Mouse (Mus musculus): ENCODE measurements at regions not wholly inside any gene's neighbourhood (a gene's known extent, or its start where the extent isn't known, plus 50 kb on each side); places are given as distances from the start of the nearest gene placed in this dataset.

DNA sequence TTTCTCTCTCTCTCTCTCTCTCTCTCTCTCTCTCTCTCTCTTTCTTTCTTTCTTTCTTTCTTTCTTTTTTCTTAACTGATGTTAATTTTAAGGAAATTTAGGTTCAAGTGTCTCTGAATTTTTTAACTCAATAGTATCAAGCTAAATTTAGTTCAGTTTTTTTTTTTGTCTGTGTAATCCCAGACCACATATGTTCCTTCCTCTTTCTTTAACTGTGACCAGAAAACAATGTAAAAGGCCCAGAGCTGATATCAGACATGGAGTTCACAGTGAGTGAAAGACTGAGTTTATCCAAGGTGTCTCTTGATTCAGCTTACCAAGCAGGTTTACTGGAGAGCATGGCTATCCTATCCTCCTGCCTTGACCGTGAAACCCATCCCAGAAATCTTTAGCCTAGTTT is 258.9 kb upstream of the Veph1 start:
- Histone ChIP-seq H3K9me3 (replicated peaks) (no peaks in the 10 kb centered on the region), H3K4me2 (no peak overlapping the region), H3K27ac (ENCODE audit: poor library complexity, severe bottlenecking) (no peak overlapping the region), H3K36me3 (no peaks in the 10 kb centered on the region), H3K27me3 (replicated peaks) (no peaks in the 10 kb centered on the region), H3K4me1 (replicated peaks) (no peaks in the 10 kb centered on the region), H3K4me3 (no peak overlapping the region), H3K9ac (no peak overlapping the region)
- WGBS, result 80% methylated on average over 1 of the region's 1 CpGs
- no peak for ATAC-seq (ENCODE audit: insufficient number of reproducible peaks, low FRiP score)

DNA sequence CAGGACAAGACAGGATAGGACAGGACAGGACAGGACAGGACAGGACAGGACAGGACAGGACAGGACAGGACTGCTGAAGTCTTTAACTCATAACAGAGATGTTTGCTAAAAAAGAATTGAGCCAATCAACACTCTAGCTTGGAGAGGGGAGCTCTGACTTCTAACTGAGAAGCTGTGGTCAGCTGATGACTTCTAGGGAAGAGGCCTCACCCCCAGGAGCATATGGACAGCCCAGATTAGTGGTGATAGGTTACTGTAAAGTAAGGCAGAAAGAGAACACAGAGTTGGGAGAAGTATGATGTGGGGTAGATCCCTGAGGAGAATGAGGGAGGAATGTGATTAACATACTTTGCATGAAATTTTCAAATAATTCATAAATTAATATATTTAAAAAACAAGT is 254.3 kb upstream of the Veph1 start:
- ATAC-seq (ENCODE audit: insufficient number of reproducible peaks, low FRiP score), result no peak
- no peak overlapping the region for H3K4me3 ChIP-seq
- no peaks in the 10 kb centered on the region for H3K36me3 ChIP-seq
- H3K9ac ChIP-seq, result no peak overlapping the region
- H3K27me3 ChIP-seq (replicated peaks), result no peaks in the 10 kb centered on the region
- no peak overlapping the region for H3K27ac ChIP-seq (ENCODE audit: poor library complexity, severe bottlenecking)
- no peak overlapping the region for H3K4me2 ChIP-seq
- no peaks in the 10 kb centered on the region for H3K9me3 ChIP-seq (replicated peaks)
- H3K4me1 ChIP-seq (replicated peaks), result no peaks in the 10 kb centered on the region

DNA sequence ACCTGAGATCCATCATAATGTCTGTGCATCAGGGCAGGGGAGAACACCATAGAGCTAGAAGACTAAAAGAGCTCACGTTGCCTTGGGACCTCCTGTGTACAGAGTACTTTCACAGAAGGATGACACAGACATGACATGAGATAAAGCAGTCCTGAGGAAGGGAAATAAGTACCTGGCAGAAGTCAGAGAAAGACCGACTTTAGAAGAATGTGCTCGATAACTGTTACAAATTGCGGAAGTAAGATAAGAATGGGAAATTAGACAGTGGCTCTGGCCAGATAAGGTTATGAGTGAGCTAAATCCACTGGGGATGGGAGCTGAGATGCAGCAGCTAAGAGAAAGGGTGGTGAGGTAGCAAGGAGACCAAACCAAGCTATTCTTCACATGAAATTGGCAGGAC is 249.9 kb upstream of the Veph1 start:
- 50% methylated on average over 4 of the region's 4 CpGs for WGBS
- no peak overlapping the region for H3K4me3 ChIP-seq
- no peaks in the 10 kb centered on the region for H3K4me1 ChIP-seq (replicated peaks)
- no peaks in the 10 kb centered on the region for H3K27me3 ChIP-seq (replicated peaks)
- no peak overlapping the region for H3K9ac ChIP-seq
- no peak for ATAC-seq (ENCODE audit: insufficient number of reproducible peaks, low FRiP score)
- no peaks in the 10 kb centered on the region for H3K36me3 ChIP-seq
- H3K4me2 ChIP-seq, result no peak overlapping the region
- H3K27ac ChIP-seq (ENCODE audit: poor library complexity, severe bottlenecking), result no peak overlapping the region
- H3K9me3 ChIP-seq (replicated peaks), result 0 out of 2 replicates have a peak, but pooled peaks cover 2% of the 10 kb centered on the region

DNA sequence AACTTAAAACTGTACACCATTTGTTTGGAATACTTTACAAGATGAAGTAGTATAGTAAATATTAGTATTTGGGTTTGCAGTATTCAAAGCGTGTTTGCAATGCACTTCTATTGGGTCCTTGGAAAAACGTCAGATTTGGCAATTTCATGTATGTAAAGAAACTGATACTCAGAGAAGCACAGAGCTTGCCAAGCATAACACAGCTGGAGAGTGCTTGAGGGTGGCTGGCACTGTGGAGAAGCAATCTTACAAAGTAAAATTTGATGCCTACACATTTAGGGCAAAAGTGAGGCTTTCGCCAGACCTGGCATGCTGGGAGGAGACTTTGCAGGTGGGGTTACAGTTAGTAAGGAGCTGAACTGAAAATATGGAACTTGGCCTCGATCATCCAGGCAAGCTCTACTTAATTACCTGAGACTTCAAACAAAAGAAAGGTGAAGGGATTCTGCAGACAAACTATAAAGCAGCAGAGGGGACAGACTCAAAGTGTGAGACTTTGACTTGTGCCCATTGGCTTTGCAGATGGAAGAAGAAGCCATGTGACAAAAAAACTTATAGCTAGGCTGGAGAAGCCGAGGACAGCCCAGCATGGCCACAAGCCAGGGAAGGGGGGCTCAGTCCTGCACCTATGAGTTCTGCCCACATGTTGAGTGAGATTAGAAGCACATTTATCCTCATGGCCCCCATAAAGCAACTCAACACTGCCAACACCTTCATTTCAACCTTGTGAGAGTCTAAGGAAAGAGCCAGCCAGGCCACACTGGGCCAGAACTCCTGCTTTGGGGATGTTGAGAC is 247.7 kb upstream of the Veph1 start:
- 75% methylated on average over 5 of the region's 5 CpGs for WGBS
- no peak for ATAC-seq (ENCODE audit: insufficient number of reproducible peaks, low FRiP score)
- 0 out of 2 replicates have a peak, but pooled peaks cover 2% of the 10 kb centered on the region for H3K9me3 ChIP-seq (replicated peaks)

DNA sequence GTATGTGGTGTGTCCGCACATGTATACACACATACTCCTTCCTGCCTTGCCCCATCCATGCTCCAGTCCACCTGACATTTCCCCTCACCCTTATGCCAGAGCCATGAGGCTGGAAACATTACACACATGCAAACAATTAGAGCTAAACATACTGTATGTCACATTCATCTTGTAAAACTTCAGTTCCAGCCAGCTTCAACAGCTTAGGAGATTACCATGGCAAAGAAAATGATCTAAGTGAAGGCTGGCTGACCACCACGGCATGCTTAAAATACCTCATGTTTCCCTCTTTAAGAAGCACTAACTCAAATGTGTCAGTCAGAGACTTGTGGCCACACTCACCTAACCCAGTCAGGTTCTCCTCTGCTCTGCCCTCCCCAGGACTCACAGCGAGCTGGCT is 246.2 kb upstream of the Veph1 start:
- 64% methylated on average over 3 of the region's 3 CpGs for WGBS

More for the DNA sequence above, 247.7 kb upstream of the Veph1 start:
- Histone ChIP-seq H3K36me3 (no peaks in the 10 kb centered on the region), H3K27me3 (replicated peaks) (no peaks in the 10 kb centered on the region), H3K9ac (no peak overlapping the region), H3K4me2 (no peak overlapping the region), H3K4me1 (replicated peaks) (no peaks in the 10 kb centered on the region), H3K4me3 (no peak overlapping the region), H3K27ac (ENCODE audit: poor library complexity, severe bottlenecking) (no peak overlapping the region)

DNA sequence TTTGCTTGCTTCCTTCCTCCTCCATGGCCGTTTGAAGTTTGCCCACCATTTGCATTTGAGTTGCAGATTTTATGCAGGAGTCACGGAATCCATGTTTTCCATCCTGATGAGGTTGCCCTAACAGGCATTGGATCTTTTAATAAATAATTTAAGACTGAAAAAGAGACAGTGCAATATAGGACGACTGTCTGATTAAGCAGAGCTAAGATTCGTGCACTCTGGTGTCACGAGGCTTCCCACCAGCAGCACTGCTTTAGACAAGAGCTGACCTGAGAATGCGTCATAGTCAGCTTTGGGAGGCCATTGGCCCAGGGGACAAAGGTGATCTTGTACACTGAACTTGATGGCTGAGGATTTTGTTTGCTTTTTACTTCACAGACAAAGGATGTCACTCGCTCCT is 241.3 kb upstream of the Veph1 start:
- Histone ChIP-seq H3K9me3 (replicated peaks) (0 out of 2 replicates have a peak, but pooled peaks cover 2% of the 10 kb centered on the region), H3K27me3 (replicated peaks) (no peaks in the 10 kb centered on the region), H3K4me1 (replicated peaks) (no peaks in the 10 kb centered on the region), H3K4me3 (no peak overlapping the region), H3K27ac (ENCODE audit: poor library complexity, severe bottlenecking) (no peak overlapping the region), H3K4me2 (no peak overlapping the region), H3K36me3 (no peaks in the 10 kb centered on the region), H3K9ac (no peak overlapping the region)
- 78% methylated on average over 7 of the region's 7 CpGs for WGBS
- no peak for ATAC-seq (ENCODE audit: insufficient number of reproducible peaks, low FRiP score)

More for the DNA sequence above, 246.2 kb upstream of the Veph1 start:
- Histone ChIP-seq H3K9ac (no peak overlapping the region), H3K36me3 (no peaks in the 10 kb centered on the region), H3K27ac (ENCODE audit: poor library complexity, severe bottlenecking) (no peak overlapping the region), H3K9me3 (replicated peaks) (0 out of 2 replicates have a peak, but pooled peaks cover 2% of the 10 kb centered on the region), H3K27me3 (replicated peaks) (no peaks in the 10 kb centered on the region), H3K4me1 (replicated peaks) (no peaks in the 10 kb centered on the region), H3K4me3 (no peak overlapping the region), H3K4me2 (no peak overlapping the region)
- no peak for ATAC-seq (ENCODE audit: insufficient number of reproducible peaks, low FRiP score)

DNA sequence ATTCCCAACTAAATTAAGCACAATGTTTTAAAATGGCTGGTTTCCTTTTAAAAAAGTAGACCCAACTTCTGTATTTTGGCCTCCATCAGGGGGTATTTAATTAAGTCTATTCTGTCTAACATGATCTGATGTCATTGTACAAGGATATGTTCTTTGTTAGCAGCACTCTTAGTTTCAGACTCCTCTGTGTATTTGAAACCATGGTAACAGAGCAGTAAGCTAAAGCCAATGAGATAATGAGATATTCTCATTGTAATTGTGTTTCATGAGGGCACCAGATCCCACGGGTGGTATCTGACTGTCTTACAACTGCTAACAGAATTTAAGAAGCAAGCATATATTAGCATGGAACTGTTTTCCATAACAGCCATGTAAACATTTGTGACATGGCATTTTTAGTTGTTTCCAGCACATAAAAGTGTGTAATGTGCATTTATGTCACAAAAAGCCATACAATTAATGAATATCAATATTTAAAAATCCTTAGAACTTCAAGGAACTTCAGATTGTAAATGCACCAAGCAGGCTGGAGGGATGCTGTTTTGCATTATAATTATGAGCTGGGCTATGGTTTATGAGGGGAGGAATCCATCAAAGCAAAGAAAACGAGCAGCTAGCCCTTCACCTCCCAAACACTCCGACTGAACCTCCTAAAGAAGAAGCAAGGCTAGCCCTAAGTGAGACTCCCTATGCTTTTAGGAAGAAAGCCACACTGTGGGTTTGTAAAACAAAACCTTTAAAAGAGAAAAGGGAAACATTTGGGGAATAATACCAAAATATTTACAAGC is 240.7 kb upstream of the Veph1 start:
- no peak for ATAC-seq (ENCODE audit: insufficient number of reproducible peaks, low FRiP score)
- H3K4me2 ChIP-seq, result no peak overlapping the region
- H3K9ac ChIP-seq, result no peak overlapping the region
- H3K4me3 ChIP-seq, result no peak overlapping the region
- H3K27ac ChIP-seq (ENCODE audit: poor library complexity, severe bottlenecking), result no peak overlapping the region
- 0 out of 2 replicates have a peak, but pooled peaks cover 2% of the 10 kb centered on the region for H3K9me3 ChIP-seq (replicated peaks)
- H3K4me1 ChIP-seq (replicated peaks), result no peaks in the 10 kb centered on the region
- no peaks in the 10 kb centered on the region for H3K36me3 ChIP-seq
- 65% methylated on average over 3 of the region's 3 CpGs for whole genome bisulfite sequencing
- no peaks in the 10 kb centered on the region for H3K27me3 ChIP-seq (replicated peaks)

DNA sequence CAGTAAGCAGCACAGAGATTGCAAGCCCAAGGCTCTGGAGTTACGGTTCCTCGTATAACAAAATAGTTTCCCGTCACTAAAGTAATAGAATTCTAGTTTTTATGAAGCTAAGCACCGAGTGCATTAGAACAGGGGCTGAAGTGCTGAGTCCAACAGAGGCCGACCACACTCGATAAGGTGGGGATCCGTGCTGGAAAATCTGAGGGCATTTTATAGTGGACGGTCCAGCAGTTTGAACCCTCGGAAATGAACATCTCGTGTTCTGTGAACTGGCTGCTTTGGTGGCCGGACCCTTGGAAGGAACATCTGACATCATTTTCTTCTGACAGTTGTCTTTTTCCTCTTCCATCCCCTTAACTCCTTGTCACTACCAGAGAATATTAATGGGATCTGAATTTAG is 240.0 kb upstream of the Veph1 start:
- no peak overlapping the region for H3K4me3 ChIP-seq
- H3K4me2 ChIP-seq, result no peak overlapping the region
- no peak for ATAC-seq (ENCODE audit: insufficient number of reproducible peaks, low FRiP score)
- H3K27me3 ChIP-seq (replicated peaks), result no peaks in the 10 kb centered on the region
- H3K27ac ChIP-seq (ENCODE audit: poor library complexity, severe bottlenecking), result no peak overlapping the region
- no peaks in the 10 kb centered on the region for H3K4me1 ChIP-seq (replicated peaks)
- H3K9ac ChIP-seq, result no peak overlapping the region
- no peaks in the 10 kb centered on the region for H3K9me3 ChIP-seq (replicated peaks)
- no peaks in the 10 kb centered on the region for H3K36me3 ChIP-seq
- 85% methylated on average over 11 of the region's 11 CpGs for WGBS

DNA sequence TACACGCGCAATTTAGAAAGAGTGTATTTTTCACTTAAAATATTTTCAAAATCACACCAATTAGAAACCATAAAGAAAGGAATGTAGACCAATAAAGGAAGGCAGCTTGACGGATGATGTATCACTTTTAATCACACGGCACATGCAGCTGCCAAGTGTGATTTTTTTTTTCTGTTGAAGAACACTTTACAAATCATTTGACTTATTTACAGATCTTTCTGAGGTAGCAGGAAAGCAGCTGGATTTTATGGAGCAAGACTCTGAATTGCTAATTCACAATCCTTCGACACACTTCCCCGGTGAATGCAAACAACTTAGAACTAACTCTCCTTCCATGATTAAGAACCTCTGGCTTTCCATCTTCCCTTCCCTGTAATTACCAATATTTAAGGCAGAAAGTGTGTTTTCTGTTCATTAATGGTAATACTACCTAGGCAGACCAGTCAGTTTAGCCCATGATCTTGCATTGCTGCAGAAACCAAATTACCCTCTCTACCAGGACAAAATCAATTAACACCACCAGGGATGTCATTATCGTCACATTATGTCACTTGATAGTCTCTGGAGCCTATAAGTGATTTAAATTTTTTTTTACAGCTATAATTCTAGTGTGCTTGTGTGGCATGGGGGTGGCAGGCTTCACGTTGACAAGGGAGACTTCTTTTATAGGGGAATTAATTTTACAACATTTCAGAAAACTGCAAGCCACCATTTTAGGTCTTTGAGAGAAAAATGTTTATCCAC is 239.3 kb upstream of the Veph1 start:
- Histone ChIP-seq H3K36me3 (no peaks in the 10 kb centered on the region), H3K9ac (no peak overlapping the region), H3K9me3 (replicated peaks) (no peaks in the 10 kb centered on the region), H3K4me2 (no peak overlapping the region), H3K27ac (ENCODE audit: poor library complexity, severe bottlenecking) (no peak overlapping the region), H3K4me3 (no peak overlapping the region), H3K4me1 (replicated peaks) (no peaks in the 10 kb centered on the region), H3K27me3 (replicated peaks) (no peaks in the 10 kb centered on the region)
- no peak for ATAC-seq (ENCODE audit: insufficient number of reproducible peaks, low FRiP score)
- WGBS, result 82% methylated on average over 8 of the region's 8 CpGs

DNA sequence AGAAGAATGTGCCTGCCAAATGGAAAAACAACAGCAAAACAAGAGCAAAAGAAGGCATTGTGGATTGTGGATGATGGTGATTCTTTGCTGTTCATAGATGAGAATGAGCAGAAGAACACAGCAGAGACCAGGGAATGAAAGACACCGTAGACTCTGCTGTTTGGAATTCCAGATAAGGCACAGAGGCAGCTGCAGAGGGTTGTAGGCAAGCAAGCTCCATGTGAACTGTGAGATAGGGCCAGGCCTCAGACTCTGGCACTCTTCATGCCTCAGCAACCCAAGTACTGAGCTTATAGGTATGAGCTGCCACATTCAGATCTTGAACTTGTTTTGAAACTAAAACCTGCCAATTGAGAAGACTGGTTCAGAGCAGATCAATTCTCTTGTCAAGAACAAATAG is 223.3 kb upstream of the Veph1 start:
- WGBS, result 0% methylated on average over 1 of the region's 1 CpGs
- peak; percentile 72; the same call in 1 of the 2 replicates for ATAC-seq (ENCODE audit: insufficient number of reproducible peaks, low FRiP score)
- H3K36me3 ChIP-seq, result no peaks in the 10 kb centered on the region

DNA sequence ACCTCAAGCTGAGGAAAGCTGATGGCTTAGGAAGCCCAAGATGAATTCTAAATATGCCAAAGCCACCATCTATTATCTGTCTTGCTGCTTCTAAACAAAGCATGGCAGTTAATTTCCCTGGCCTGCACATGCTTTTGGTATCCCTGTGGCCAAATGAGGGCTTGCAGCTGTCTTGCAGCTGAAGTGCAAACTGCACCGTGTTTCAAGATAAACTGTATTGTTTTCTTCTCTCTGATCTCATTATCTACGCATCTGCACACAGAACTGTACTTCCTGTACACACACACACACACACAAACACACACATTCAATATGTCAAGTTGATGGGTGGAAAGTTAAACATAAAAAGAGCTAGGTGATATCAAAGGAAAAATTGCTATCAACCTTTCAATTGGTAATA is 221.7 kb upstream of the Veph1 start:
- Histone ChIP-seq H3K27me3 (replicated peaks) (no peaks in the 10 kb centered on the region), H3K9me3 (replicated peaks) (no peaks in the 10 kb centered on the region)

More for the DNA sequence above, 223.3 kb upstream of the Veph1 start:
- Histone ChIP-seq H3K4me1 (replicated peaks) (peaks cover 27% of the 10 kb centered on the region), H3K27ac (ENCODE audit: poor library complexity, severe bottlenecking) (no peak overlapping the region), H3K9ac (no peak overlapping the region), H3K27me3 (replicated peaks) (no peaks in the 10 kb centered on the region), H3K4me2 (no peak overlapping the region), H3K9me3 (replicated peaks) (no peaks in the 10 kb centered on the region), H3K4me3 (no peak overlapping the region)

More for the DNA sequence above, 221.7 kb upstream of the Veph1 start:
- WGBS, result 45% methylated on average over 2 of the region's 2 CpGs
- H3K9ac ChIP-seq, result no peak overlapping the region
- no peak overlapping the region for H3K4me3 ChIP-seq
- peaks cover 27% of the 10 kb centered on the region for H3K4me1 ChIP-seq (replicated peaks)
- no peak overlapping the region for H3K27ac ChIP-seq (ENCODE audit: poor library complexity, severe bottlenecking)
- no peak for ATAC-seq (ENCODE audit: insufficient number of reproducible peaks, low FRiP score)
- no peaks in the 10 kb centered on the region for H3K36me3 ChIP-seq
- H3K4me2 ChIP-seq, result no peak overlapping the region

Data from heart, embryonic 12.5 days (tissue).